Comparison of ENCODE assay signal across 8 mouse cellular contexts in genomic region chr14:30548131-30548720, GRCm38 (mm10). TPM values are rescaled to one million over a fixed set of nuclear protein-coding genes. Genes with fewer than 3 reads are reported as not detected.
A peak's percentile ranks its signal among the peaks of the same experiment; 100 is the strongest.
DNase-seq lines count a peak whose midpoint lies in the region; ATAC-seq and TF ChIP-seq lines count a peak whose summit lies in the region.

Gene Tkt (plus strand): TSS chr14:30548359.

- peaks cover 18% of the 10 kb centered on the region for H3K36me3 ChIP-seq in forebrain, embryonic 10.5 days (replicated peaks)
- H3K36me3 ChIP-seq in heart, embryonic 12.5 days: 0 out of 2 replicates have a peak, but pooled peaks cover 2% of the 10 kb centered on the region
- no peaks in the 10 kb centered on the region for H3K36me3 ChIP-seq in kidney, embryonic 16.5 days (ENCODE audit: insufficient read depth, low read length)
- H3K36me3 ChIP-seq in midbrain, embryonic 16.5 days (ENCODE audit: control insufficient read depth, insufficient read depth, low read length): no peaks in the 10 kb centered on the region

- H3K4me3 ChIP-seq in forebrain, embryonic 10.5 days: peak within 1 kb of the TSS; percentile 87
- peak within 1 kb of the TSS; percentile 72 for H3K4me3 ChIP-seq in heart, embryonic 12.5 days
- H3K4me3 ChIP-seq in kidney, embryonic 16.5 days (ENCODE audit: low read length): peak within 1 kb of the TSS; percentile 80
- H3K4me3 ChIP-seq in midbrain, embryonic 16.5 days (ENCODE audit: low read depth, low read length): peak within 1 kb of the TSS; percentile 85

- peak; percentile 82 for DNase-seq in brain, embryonic 14.5 days (ENCODE audit: low read depth)
- DNase-seq in forebrain, embryonic 10.5 days (ENCODE audit: extremely low spot score, low spot score): peak; percentile 27
- peak; percentile 53 for DNase-seq in liver
- DNase-seq in testis, postnatal 10 days (ENCODE audit: low spot score): peak; percentile 88

- TF ChIP-seq POLR2A in brain, embryonic 14.5 days (IDR thresholded peaks at IDR 0.05; ENCODE audit: borderline replicate concordance, extremely low read depth, insufficient read depth, insufficient read length, poor library complexity, severe bottlenecking): no peak

- no peak for ATAC-seq in CD4-positive, CD25-positive, alpha-beta regulatory T cell, adult 4 months
- ATAC-seq in heart, embryonic 12.5 days (ENCODE audit: insufficient number of reproducible peaks, low FRiP score): peak; percentile 17; the same call in 1 of the 2 replicates
- ATAC-seq in kidney, embryonic 16.5 days (ENCODE audit: low FRiP score, low TSS enrichment): peak; percentile 40
- ATAC-seq in midbrain, embryonic 16.5 days: peak; percentile 41

- H3K4me1 ChIP-seq in forebrain, embryonic 10.5 days: peaks cover 48% of the 10 kb centered on the region
- H3K4me1 ChIP-seq in heart, embryonic 12.5 days (replicated peaks): peaks cover 38% of the 10 kb centered on the region
- peaks cover 33% of the 10 kb centered on the region for H3K4me1 ChIP-seq in kidney, embryonic 16.5 days (ENCODE audit: insufficient read depth, low read length)
- peaks cover 34% of the 10 kb centered on the region for H3K4me1 ChIP-seq in midbrain, embryonic 16.5 days (ENCODE audit: control insufficient read depth, insufficient read depth, low read length)

- H3K27me3 ChIP-seq in forebrain, embryonic 10.5 days (ENCODE audit: poor library complexity, severe bottlenecking): no peaks in the 10 kb centered on the region
- H3K27me3 ChIP-seq in heart, embryonic 12.5 days (replicated peaks): 0 out of 2 replicates have a peak, but pooled peaks cover 9% of the 10 kb centered on the region
- no peaks in the 10 kb centered on the region for H3K27me3 ChIP-seq in kidney, embryonic 16.5 days (ENCODE audit: insufficient read depth, low read length)
- H3K27me3 ChIP-seq in midbrain, embryonic 16.5 days (ENCODE audit: control insufficient read depth, insufficient read depth, low read depth, low read length): no peaks in the 10 kb centered on the region

- H3K9me3 ChIP-seq in forebrain, embryonic 10.5 days: no peaks in the 10 kb centered on the region
- H3K9me3 ChIP-seq in heart, embryonic 12.5 days (replicated peaks): no peaks in the 10 kb centered on the region
- no peaks in the 10 kb centered on the region for H3K9me3 ChIP-seq in kidney, embryonic 16.5 days (ENCODE audit: low read length)
- no peaks in the 10 kb centered on the region for H3K9me3 ChIP-seq in midbrain, embryonic 16.5 days (replicated peaks; ENCODE audit: control insufficient read depth, low read length, poor library complexity, severe bottlenecking)

- TF ChIP-seq CTCF in brain, embryonic 14.5 days (IDR thresholded peaks at IDR 0.05; ENCODE audit: borderline replicate concordance, extremely low read depth, insufficient read depth, insufficient read length): no peak

- peak within 1 kb of the TSS; percentile 97 for H3K27ac ChIP-seq in forebrain, embryonic 10.5 days
- H3K27ac ChIP-seq in heart, embryonic 12.5 days (ENCODE audit: poor library complexity, severe bottlenecking): peak within 1 kb of the TSS; percentile 92
- peak within 1 kb of the TSS; percentile 94 for H3K27ac ChIP-seq in kidney, embryonic 16.5 days (ENCODE audit: low read length)
- H3K27ac ChIP-seq in midbrain, embryonic 16.5 days (ENCODE audit: low read length): peak within 1 kb of the TSS; percentile 95

- peak within 1 kb of the TSS; percentile 89 for H3K4me2 ChIP-seq in heart, embryonic 12.5 days
- H3K4me2 ChIP-seq in kidney, embryonic 16.5 days (replicated peaks; ENCODE audit: low read depth, low read length): peak within 1 kb of the TSS; percentile 95
- peak within 1 kb of the TSS; percentile 86 for H3K4me2 ChIP-seq in midbrain, embryonic 16.5 days (ENCODE audit: low read length)

- H3K9ac ChIP-seq in heart, embryonic 12.5 days: peak within 1 kb of the TSS; percentile 91
- peak within 1 kb of the TSS; percentile 89 for H3K9ac ChIP-seq in kidney, embryonic 16.5 days (replicated peaks; ENCODE audit: low read length)
- peak within 1 kb of the TSS; percentile 96 for H3K9ac ChIP-seq in midbrain, embryonic 16.5 days (ENCODE audit: low read depth, low read length)

- 23% methylated on average over 8 of the region's 8 CpGs for WGBS in forebrain, embryonic 10.5 days
- 22% methylated on average over 8 of the region's 8 CpGs for WGBS in heart, embryonic 12.5 days
- WGBS in kidney, embryonic 16.5 days: 26% methylated on average over 8 of the region's 8 CpGs
- 26% methylated on average over 8 of the region's 8 CpGs for WGBS in midbrain, embryonic 16.5 days

RNA-seq across cellular contexts. Expression of gene Tkt, which starts in this region (rescaled TPM):
- polyA plus RNA-seq in CD4-positive, CD25-positive, alpha-beta regulatory T cell, adult 4 months (2017; shearing (Covaris generic)): 100 to 1,000 TPM; 231 to 349 TPM
- 224 and 241 TPM in 2 replicates for polyA plus RNA-seq in brain, embryonic 14.5 days (2012; rRNA removed)
- polyA plus RNA-seq in forebrain, embryonic 10.5 days (2016; fragmentation: Nextera tagmentation; extraction: Ambion mirVana): 338 and 351 TPM in 2 replicates
- 85.7 and 90.4 TPM in 2 replicates for polyA plus RNA-seq in heart, embryonic 12.5 days (2016; fragmentation: Nextera tagmentation; extraction: Ambion mirVana)
- 314 TPM in 2 replicates for polyA plus RNA-seq in kidney, embryonic 16.5 days (2015; fragmentation: Nextera tagmentation; extraction: Ambion mirVana)
- polyA plus RNA-seq in midbrain, embryonic 16.5 days (2015; fragmentation: Nextera tagmentation; extraction: Ambion mirVana): 283 and 301 TPM in 2 replicates

Comparison
In these comparisons a context has a peak if more than half of its experiments do, and no peak if none do; other contexts are left out.
1. DNase-seq: peak in every context shown above with its lines; median percentile 88 in testis, postnatal 10 days; 82 in brain, embryonic 14.5 days; 53 in liver; 27 in forebrain, embryonic 10.5 days.